Mouse (Mus musculus): ENCODE measurements around the gene Gm5767. TPM values are rescaled to one million over a fixed set of nuclear protein-coding genes. Genes with fewer than 3 reads are reported as not detected.
A peak's percentile ranks its signal among the peaks of the same experiment; 100 is the strongest.

Gm5767 gene
- polyA plus RNA-seq, 1 experiment from 2014 or later: not detected

- 0 out of 2 replicates have a peak, but pooled peaks have one; percentile 19 for ATAC-seq (ENCODE audit: low read depth)
- Histone ChIP-seq H3K4me1 (ENCODE audit: control insufficient read depth, insufficient read depth, low read length) (no peaks in the 10 kb centered on the region), H3K9me3 (ENCODE audit: control insufficient read depth, low read length) (no peaks in the 10 kb centered on the region), H3K36me3 (ENCODE audit: control insufficient read depth, insufficient read depth, low read length) (peaks cover 33% of the 10 kb centered on the region), H3K9ac (ENCODE audit: low read depth, low read length) (no peak overlapping the region), H3K4me2 (ENCODE audit: low read depth, low read length) (no peak overlapping the region), H3K27ac (replicated peaks; ENCODE audit: low read depth, low read length) (no peak overlapping the region), H3K27me3 (replicated peaks; ENCODE audit: control insufficient read depth, insufficient read depth, low read length) (no peaks in the 10 kb centered on the region), H3K4me3 (ENCODE audit: low read depth, low read length) (no peak overlapping the region)
- peak; percentile 33 for DNase-seq (ENCODE audit: low spot score)
- WGBS: 41% methylated on average over 4 of the region's 4 CpGs
These were observed 4.5 kb downstream of the Gm5767 start for GRCm38 (mm10) chr16:8685087-8685486.

- 61% methylated on average over 7 of the region's 7 CpGs for WGBS
- no peaks in the 10 kb centered on the region for H3K27me3 ChIP-seq (replicated peaks; ENCODE audit: control insufficient read depth, insufficient read depth, low read length)
- no peaks in the 10 kb centered on the region for H3K4me1 ChIP-seq (ENCODE audit: control insufficient read depth, insufficient read depth, low read length)
- H3K36me3 ChIP-seq (ENCODE audit: control insufficient read depth, insufficient read depth, low read length): peaks cover 45% of the 10 kb centered on the region
- ATAC-seq (ENCODE audit: low read depth) (peak; percentile 58; the same call in 1 of the 2 replicates), DNase-seq (ENCODE audit: low spot score) (peak; percentile 60)
- H3K4me3 ChIP-seq (ENCODE audit: low read depth, low read length): no peak overlapping the region
- no peak overlapping the region for H3K9ac ChIP-seq (ENCODE audit: low read depth, low read length)
- no peak overlapping the region for H3K27ac ChIP-seq (replicated peaks; ENCODE audit: low read depth, low read length)
- no peak overlapping the region for H3K4me2 ChIP-seq (ENCODE audit: low read depth, low read length)
- H3K9me3 ChIP-seq (ENCODE audit: control insufficient read depth, low read length): no peaks in the 10 kb centered on the region
These were observed 5.7 kb downstream of the Gm5767 start for GRCm38 (mm10) chr16:8686121-8686870.

GRCm38 (mm10) chr16:8686871-8687535, 6.4 kb downstream of the Gm5767 start:
- DNase-seq (ENCODE audit: low spot score) (no peak), ATAC-seq (ENCODE audit: low read depth) (no peak)
- Histone ChIP-seq H3K4me1 (ENCODE audit: control insufficient read depth, insufficient read depth, low read length) (no peaks in the 10 kb centered on the region), H3K4me2 (ENCODE audit: low read depth, low read length) (no peak overlapping the region), H3K27me3 (replicated peaks; ENCODE audit: control insufficient read depth, insufficient read depth, low read length) (no peaks in the 10 kb centered on the region), H3K4me3 (ENCODE audit: low read depth, low read length) (no peak overlapping the region), H3K27ac (replicated peaks; ENCODE audit: low read depth, low read length) (no peak overlapping the region), H3K36me3 (ENCODE audit: control insufficient read depth, insufficient read depth, low read length) (peaks cover 52% of the 10 kb centered on the region), H3K9me3 (ENCODE audit: control insufficient read depth, low read length) (no peaks in the 10 kb centered on the region), H3K9ac (ENCODE audit: low read depth, low read length) (no peak overlapping the region)
- WGBS: 91% methylated on average over 11 of the region's 11 CpGs

GRCm38 (mm10) chr16:8687559-8688112, 7.1 kb downstream of the Gm5767 start:
- DNase-seq (ENCODE audit: low spot score) (no peak), ATAC-seq (ENCODE audit: low read depth) (no peak)
- Histone ChIP-seq H3K27me3 (replicated peaks; ENCODE audit: control insufficient read depth, insufficient read depth, low read length) (no peaks in the 10 kb centered on the region), H3K4me1 (ENCODE audit: control insufficient read depth, insufficient read depth, low read length) (no peaks in the 10 kb centered on the region), H3K4me2 (ENCODE audit: low read depth, low read length) (no peak overlapping the region), H3K36me3 (ENCODE audit: control insufficient read depth, insufficient read depth, low read length) (peaks cover 58% of the 10 kb centered on the region), H3K9me3 (ENCODE audit: control insufficient read depth, low read length) (no peaks in the 10 kb centered on the region), H3K9ac (ENCODE audit: low read depth, low read length) (no peak overlapping the region), H3K4me3 (ENCODE audit: low read depth, low read length) (no peak overlapping the region), H3K27ac (replicated peaks; ENCODE audit: low read depth, low read length) (no peak overlapping the region)

GRCm38 (mm10) chr16:8689979-8690656, 9.5 kb downstream of the Gm5767 start:
- WGBS: 89% methylated on average over 11 of the region's 11 CpGs
- Histone ChIP-seq H3K9ac (ENCODE audit: low read depth, low read length) (no peak overlapping the region), H3K27me3 (replicated peaks; ENCODE audit: control insufficient read depth, insufficient read depth, low read length) (no peaks in the 10 kb centered on the region), H3K27ac (replicated peaks; ENCODE audit: low read depth, low read length) (no peak overlapping the region), H3K9me3 (ENCODE audit: control insufficient read depth, low read length) (no peaks in the 10 kb centered on the region), H3K4me3 (ENCODE audit: low read depth, low read length) (no peak overlapping the region), H3K36me3 (ENCODE audit: control insufficient read depth, insufficient read depth, low read length) (peaks cover 83% of the 10 kb centered on the region), H3K4me2 (ENCODE audit: low read depth, low read length) (no peak overlapping the region), H3K4me1 (ENCODE audit: control insufficient read depth, insufficient read depth, low read length) (no peaks in the 10 kb centered on the region)
- ATAC-seq (ENCODE audit: low read depth) (no peak), DNase-seq (ENCODE audit: low spot score) (no peak)

- no peaks in the 10 kb centered on the region for H3K9me3 ChIP-seq (ENCODE audit: control insufficient read depth, low read length)
- H3K9ac ChIP-seq (ENCODE audit: low read depth, low read length): no peak overlapping the region
- H3K27ac ChIP-seq (replicated peaks; ENCODE audit: low read depth, low read length): no peak overlapping the region
- no peak overlapping the region for H3K4me2 ChIP-seq (ENCODE audit: low read depth, low read length)
- H3K27me3 ChIP-seq (replicated peaks; ENCODE audit: control insufficient read depth, insufficient read depth, low read length): no peaks in the 10 kb centered on the region
- DNase-seq (ENCODE audit: low spot score): no peak
- 91% methylated on average over 7 of the region's 7 CpGs for WGBS
- H3K4me1 ChIP-seq (ENCODE audit: control insufficient read depth, insufficient read depth, low read length): no peaks in the 10 kb centered on the region
- H3K36me3 ChIP-seq (ENCODE audit: control insufficient read depth, insufficient read depth, low read length): peaks cover 89% of the 10 kb centered on the region
- no peak overlapping the region for H3K4me3 ChIP-seq (ENCODE audit: low read depth, low read length)
- ATAC-seq (ENCODE audit: low read depth): no peak
These were observed 10.6 kb downstream of the Gm5767 start for GRCm38 (mm10) chr16:8691206-8691605.

GRCm38 (mm10) chr16:8699556-8699955, 19.0 kb downstream of the Gm5767 start:
- Histone ChIP-seq H3K9me3 (ENCODE audit: control insufficient read depth, low read length) (no peaks in the 10 kb centered on the region), H3K4me3 (ENCODE audit: low read depth, low read length) (no peak overlapping the region), H3K4me2 (ENCODE audit: low read depth, low read length) (no peak overlapping the region), H3K36me3 (ENCODE audit: control insufficient read depth, insufficient read depth, low read length) (peaks cover 98% of the 10 kb centered on the region), H3K27ac (replicated peaks; ENCODE audit: low read depth, low read length) (no peak overlapping the region), H3K4me1 (ENCODE audit: control insufficient read depth, insufficient read depth, low read length) (no peaks in the 10 kb centered on the region), H3K27me3 (replicated peaks; ENCODE audit: control insufficient read depth, insufficient read depth, low read length) (no peaks in the 10 kb centered on the region), H3K9ac (ENCODE audit: low read depth, low read length) (no peak overlapping the region)
- no peak for ATAC-seq (ENCODE audit: low read depth)
- WGBS: 91% methylated on average over 8 of the region's 8 CpGs
- DNase-seq (ENCODE audit: low spot score): no peak

- peak; percentile 22 for DNase-seq (ENCODE audit: low spot score)
These were observed 20.0 kb downstream of the Gm5767 start for GRCm38 (mm10) chr16:8700586-8700985.

More at GRCm38 (mm10) chr16:8700586-8700985, 20.0 kb downstream of the Gm5767 start:
- Histone ChIP-seq H3K9me3 (ENCODE audit: control insufficient read depth, low read length) (no peaks in the 10 kb centered on the region), H3K4me1 (ENCODE audit: control insufficient read depth, insufficient read depth, low read length) (no peaks in the 10 kb centered on the region), H3K36me3 (ENCODE audit: control insufficient read depth, insufficient read depth, low read length) (peaks cover 97% of the 10 kb centered on the region), H3K4me3 (ENCODE audit: low read depth, low read length) (no peak overlapping the region), H3K27me3 (replicated peaks; ENCODE audit: control insufficient read depth, insufficient read depth, low read length) (no peaks in the 10 kb centered on the region), H3K9ac (ENCODE audit: low read depth, low read length) (no peak overlapping the region), H3K27ac (replicated peaks; ENCODE audit: low read depth, low read length) (no peak overlapping the region), H3K4me2 (ENCODE audit: low read depth, low read length) (no peak overlapping the region)
- WGBS: 87% methylated on average over 3 of the region's 3 CpGs
- no peak for ATAC-seq (ENCODE audit: low read depth)
